Mouse (Mus musculus) cortical plate, adult 2 months (tissue): ENCODE data around the gene Megf6. TPM values are rescaled to one million over a fixed set of nuclear protein-coding genes. Genes with fewer than 3 reads are reported as not detected.

Source experiments
- H3K27ac ChIP-seq: fragments of 200-500 bp; 2 replicates; pipeline ENCODE4 v1.5.1; 2012; ENCODE audit warnings: low read length, control low read depth, inconsistent platforms; ENCODE audit not compliant: insufficient read depth
- H3K4me1 ChIP-seq: fragments of 200-500 bp; 2 replicates; pipeline ENCODE4 v1.6.1; 2011; ENCODE audit warnings: low read length; ENCODE audit not compliant: control insufficient read depth, insufficient read depth
- H3K4me3 ChIP-seq: fragments of 200-500 bp; 2 replicates; pipeline ENCODE4 v1.5.1; 2011; ENCODE audit warnings: mild to moderate bottlenecking, low read length, control low read depth; ENCODE audit not compliant: insufficient read depth
- CTCF ChIP-seq: fragments of 200-500 bp; IDR thresholded peaks from 2 replicates; pipeline ENCODE4 v1.5.1; 2011; ENCODE audit warnings: mild to moderate bottlenecking, control low read depth, low read length; ENCODE audit not compliant: insufficient read depth; ENCODE audit errors: extremely low read depth
- POLR2A ChIP-seq: fragments of 200-500 bp; IDR thresholded peaks from 2 replicates; pipeline ENCODE4 v1.6.1; 2011; ENCODE audit warnings: mild to moderate bottlenecking, low read length, control low read depth; ENCODE audit not compliant: insufficient read depth; ENCODE audit errors: extremely low read depth
- polyA plus RNA-seq: library from polyadenylated mRNA; depleted of rRNA; stranded (reverse); fragments of >200 nt; gene quantifications from 2 replicates; pipeline ENCODE4 v1.2.3, GENCODE M21; 2012

Megf6 gene
- polyA plus RNA-seq, 1 experiment = 3.0 TPM

GRCm38 (mm10) chr4:154181001-154181400 is 10.5 kb downstream of the Megf6 start:
- peak overlapping the region; percentile 84 for H3K27ac ChIP-seq
- H3K4me3 ChIP-seq = no peak overlapping the region
- TF ChIP-seq CTCF (no peak), POLR2A (no peak)
- no peaks in the 10 kb centered on the region for H3K4me1 ChIP-seq

- no peak overlapping the region for H3K27ac ChIP-seq
- no peaks in the 10 kb centered on the region for H3K4me1 ChIP-seq
- TF ChIP-seq POLR2A (no peak), CTCF (no peak)
- H3K4me3 ChIP-seq = no peak overlapping the region
These were observed 13.0 kb downstream of the Megf6 start for GRCm38 (mm10) chr4:154183566-154183965.

GRCm38 (mm10) chr4:154185001-154185400 is 14.5 kb downstream of the Megf6 start:
- Histone ChIP-seq H3K4me1 (no peaks in the 10 kb centered on the region), H3K4me3 (no peak overlapping the region), H3K27ac (no peak overlapping the region)
- TF ChIP-seq POLR2A (no peak), CTCF (no peak)

- Histone ChIP-seq H3K4me3 (no peak overlapping the region), H3K27ac (no peak overlapping the region), H3K4me1 (no peaks in the 10 kb centered on the region)
- no peak for TF ChIP-seq POLR2A
- no peak for TF ChIP-seq CTCF
These were observed 15.5 kb downstream of the Megf6 start for GRCm38 (mm10) chr4:154186002-154186537.

- Histone ChIP-seq H3K4me3 (no peak overlapping the region), H3K4me1 (no peaks in the 10 kb centered on the region), H3K27ac (no peak overlapping the region)
- TF ChIP-seq POLR2A (no peak), CTCF (no peak)
These were observed 18.4 kb downstream of the Megf6 start for GRCm38 (mm10) chr4:154188948-154189347.

- Histone ChIP-seq H3K4me3 (no peak overlapping the region), H3K27ac (no peak overlapping the region)
These were observed 27.4 kb downstream of the Megf6 start for GRCm38 (mm10) chr4:154197961-154198360.

GRCm38 (mm10) chr4:154198377-154198961 is 27.9 kb downstream of the Megf6 start:
- TF ChIP-seq POLR2A (no peak), CTCF (no peak)
- no peaks in the 10 kb centered on the region for H3K4me1 ChIP-seq
- H3K27ac ChIP-seq = no peak overlapping the region
- H3K4me3 ChIP-seq = no peak overlapping the region

More at GRCm38 (mm10) chr4:154197961-154198360, 27.4 kb downstream of the Megf6 start:
- H3K4me1 ChIP-seq = no peaks in the 10 kb centered on the region
- TF ChIP-seq CTCF (no peak), POLR2A (no peak)

GRCm38 (mm10) chr4:154201511-154201910 is 31.0 kb downstream of the Megf6 start:
- H3K27ac ChIP-seq = no peak overlapping the region
- H3K4me3 ChIP-seq = no peak overlapping the region
- no peaks in the 10 kb centered on the region for H3K4me1 ChIP-seq
- TF ChIP-seq CTCF = no peak

- Histone ChIP-seq H3K4me1 (no peaks in the 10 kb centered on the region), H3K27ac (no peak overlapping the region), H3K4me3 (no peak overlapping the region)
- no peak for TF ChIP-seq POLR2A
- no peak for TF ChIP-seq CTCF
These were observed 34.0 kb downstream of the Megf6 start for GRCm38 (mm10) chr4:154204532-154204931.

- TF ChIP-seq POLR2A (no peak), CTCF (no peak)
- H3K4me3 ChIP-seq = no peak overlapping the region
- H3K27ac ChIP-seq = no peak overlapping the region
- no peaks in the 10 kb centered on the region for H3K4me1 ChIP-seq
These were observed 34.9 kb downstream of the Megf6 start for GRCm38 (mm10) chr4:154205392-154205791.

GRCm38 (mm10) chr4:154207261-154207660 is 36.7 kb downstream of the Megf6 start:
- no peak overlapping the region for H3K4me3 ChIP-seq
- TF ChIP-seq CTCF = peak; percentile 96
- no peak for TF ChIP-seq POLR2A
- H3K4me1 ChIP-seq = no peaks in the 10 kb centered on the region
- no peak overlapping the region for H3K27ac ChIP-seq
